Mouse (Mus musculus): ENCODE measurements around the gene Map1s.

Gene Map1s

GRCm38 (mm10) chr8:70898661-70899198 is 7.0 kb upstream of the Map1s start:
- no peak for DNase-seq (ENCODE audit: low spot score)

GRCm38 (mm10) chr8:70899226-70899625 is 6.5 kb upstream of the Map1s start:
- no peak for DNase-seq (ENCODE audit: low spot score)

- DNase-seq (ENCODE audit: low spot score), result no peak
Measured at GRCm38 (mm10) chr8:70900872-70901387, 4.8 kb upstream of the Map1s start.

GRCm38 (mm10) chr8:70902211-70902610 is 3.5 kb upstream of the Map1s start:
- DNase-seq (ENCODE audit: low spot score), result no peak

GRCm38 (mm10) chr8:70903112-70903511 is 2.6 kb upstream of the Map1s start:
- DNase-seq (ENCODE audit: low spot score), result no peak

- DNase-seq (ENCODE audit: low spot score), result no peak
Measured at GRCm38 (mm10) chr8:70903582-70903981, 2.1 kb upstream of the Map1s start.

- no peak for DNase-seq (ENCODE audit: low spot score)
Measured at GRCm38 (mm10) chr8:70904532-70904931, 1.2 kb upstream of the Map1s start.

GRCm38 (mm10) chr8:70905463-70905830 is 285 bp upstream of the Map1s start:
- DNase-seq (ENCODE audit: low spot score), result no peak

GRCm38 (mm10) chr8:70907518-70907917 is 1.8 kb downstream of the Map1s start:
- no peak for DNase-seq (ENCODE audit: low spot score)

GRCm38 (mm10) chr8:70911596-70911995 is 5.9 kb downstream of the Map1s start:
- no peak for DNase-seq (ENCODE audit: low spot score)

GRCm38 (mm10) chr8:70912955-70913354 is 7.2 kb downstream of the Map1s start:
- DNase-seq (ENCODE audit: low spot score), result no peak

GRCm38 (mm10) chr8:70913523-70913922 is 7.8 kb downstream of the Map1s start:
- DNase-seq (ENCODE audit: low spot score), result no peak

GRCm38 (mm10) chr8:70914704-70915103 is 9.0 kb downstream of the Map1s start:
- no peak for DNase-seq (ENCODE audit: low spot score)

GRCm38 (mm10) chr8:70920049-70920922 is 14.6 kb downstream of the Map1s start:
- no peak for DNase-seq (ENCODE audit: low spot score)

GRCm38 (mm10) chr8:70924151-70924550 is 18.4 kb downstream of the Map1s start:
- DNase-seq (ENCODE audit: low spot score), result no peak

- DNase-seq (ENCODE audit: low spot score), result no peak
Measured at GRCm38 (mm10) chr8:70925754-70926153, 20.0 kb downstream of the Map1s start.

GRCm38 (mm10) chr8:70926396-70926795 is 20.7 kb downstream of the Map1s start:
- DNase-seq (ENCODE audit: low spot score), result no peak

GRCm38 (mm10) chr8:70928096-70928495 is 22.4 kb downstream of the Map1s start:
- no peak for DNase-seq (ENCODE audit: low spot score)

- no peak for DNase-seq (ENCODE audit: low spot score)
Measured at GRCm38 (mm10) chr8:70928778-70929322, 23.1 kb downstream of the Map1s start.

- DNase-seq (ENCODE audit: low spot score), result no peak
Measured at GRCm38 (mm10) chr8:70931731-70932130, 26.0 kb downstream of the Map1s start.

- DNase-seq (ENCODE audit: low spot score), result no peak
Measured at GRCm38 (mm10) chr8:70933036-70933435, 27.3 kb downstream of the Map1s start.

- no peak for DNase-seq (ENCODE audit: low spot score)
Measured at GRCm38 (mm10) chr8:70934786-70935185, 29.1 kb downstream of the Map1s start.

GRCm38 (mm10) chr8:70937200-70937599 is 31.5 kb downstream of the Map1s start:
- no peak for DNase-seq (ENCODE audit: low spot score)

All from spleen, adult 12 weeks (tissue).